Mouse (Mus musculus): ENCODE results near the gene 1700025G04Rik. TPM values are rescaled to one million over a fixed set of nuclear protein-coding genes. Genes with fewer than 3 reads are reported as not detected.

The 1700025G04Rik gene
- polyA plus RNA-seq, 1 experiment from 2014 or later = 30.0 TPM

DNA sequence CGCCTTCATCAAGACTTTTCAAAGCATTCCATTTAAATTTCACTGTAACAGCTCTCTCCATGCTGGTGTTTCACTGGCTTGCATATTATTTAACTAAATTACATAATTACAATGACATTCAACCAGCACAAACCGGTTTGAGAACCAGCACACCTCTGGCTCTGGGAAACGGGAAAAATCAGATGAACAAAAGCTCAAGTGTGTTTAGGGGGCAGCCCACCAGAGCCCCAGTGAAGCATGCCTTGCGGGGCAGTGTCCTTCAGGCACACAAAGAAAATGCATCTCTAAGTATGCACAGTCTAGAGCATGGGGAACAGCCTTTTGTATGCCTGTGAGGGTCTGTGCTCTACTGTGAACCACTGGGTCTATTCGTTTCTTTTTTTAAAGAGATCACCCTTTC, 112.3 kb downstream of the 1700025G04Rik start:
- no peak for DNase-seq (ENCODE audit: low spot score)
- Histone ChIP-seq H3K27ac (no peak overlapping the region), H3K4me3 (no peak overlapping the region), H3K9me3 (no peaks in the 10 kb centered on the region), H3K27me3 (ENCODE audit: insufficient read depth, poor library complexity, severe bottlenecking) (no peaks in the 10 kb centered on the region), H3K4me1 (peaks cover 41% of the 10 kb centered on the region), H3K36me3 (no peaks in the 10 kb centered on the region)
- WGBS = 81% methylated on average over 5 of the region's 5 CpGs

- no peak overlapping the region for H3K27ac ChIP-seq
- H3K4me3 ChIP-seq = no peak overlapping the region
- H3K27me3 ChIP-seq (ENCODE audit: insufficient read depth, poor library complexity, severe bottlenecking) = no peaks in the 10 kb centered on the region
- WGBS = 89% methylated on average over 3 of the region's 3 CpGs
- H3K9me3 ChIP-seq = no peaks in the 10 kb centered on the region
- DNase-seq (ENCODE audit: low spot score) = no peak
- no peaks in the 10 kb centered on the region for H3K36me3 ChIP-seq
- H3K4me1 ChIP-seq = peaks cover 41% of the 10 kb centered on the region
Measured at GRCm38 (mm10) chr1:151976850-151977249, 113.1 kb downstream of the 1700025G04Rik start.

DNA sequence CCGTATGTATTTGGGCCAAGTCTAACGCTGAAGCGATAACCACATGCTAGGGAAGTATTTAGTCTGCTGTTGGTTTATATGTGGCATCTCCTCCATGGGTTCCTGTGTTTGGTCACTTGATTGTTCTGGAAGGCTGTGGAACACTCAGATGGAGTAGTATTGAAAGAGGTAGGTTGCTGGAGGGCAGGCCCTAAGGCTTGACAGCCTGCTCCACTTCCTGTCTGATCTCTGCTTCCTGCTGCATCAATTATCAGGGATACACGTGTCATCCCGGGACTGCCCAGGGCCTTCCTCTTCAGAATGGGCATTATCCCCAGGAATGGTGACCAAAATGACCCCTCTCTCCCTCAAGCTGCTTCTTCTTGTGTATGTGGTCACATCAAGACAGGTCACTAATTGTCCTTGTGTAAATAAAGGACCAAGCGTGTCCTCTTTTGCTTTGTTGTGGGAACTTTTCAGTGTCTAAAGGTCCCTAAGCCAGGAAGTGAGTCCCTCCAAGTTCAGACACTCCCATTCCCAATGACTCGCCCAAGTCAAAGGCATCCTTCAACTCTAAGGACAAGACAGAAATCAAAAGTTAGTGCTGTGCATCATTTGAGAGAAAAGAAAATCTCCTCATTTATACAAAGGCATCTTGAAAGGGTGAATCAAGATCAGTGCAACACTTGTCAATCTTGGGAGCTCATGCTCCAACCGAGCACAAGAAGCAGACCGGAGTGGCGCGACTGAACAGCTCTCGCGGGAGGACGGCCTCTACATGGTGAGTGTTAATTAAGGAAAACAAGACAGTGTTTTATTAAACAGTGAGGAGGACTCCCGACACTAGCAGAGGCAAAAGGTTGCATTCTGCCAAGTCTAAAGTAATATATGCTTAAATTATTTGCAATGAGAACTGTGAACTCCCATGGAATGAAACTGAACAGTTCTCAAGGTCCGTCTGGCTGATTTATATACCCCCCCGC, 114.2 kb downstream of the 1700025G04Rik start:
- no peak overlapping the region for H3K4me3 ChIP-seq
- 83% methylated on average over 17 of the region's 17 CpGs for WGBS
- peaks cover 44% of the 10 kb centered on the region for H3K4me1 ChIP-seq
- no peaks in the 10 kb centered on the region for H3K27me3 ChIP-seq (ENCODE audit: insufficient read depth, poor library complexity, severe bottlenecking)
- no peak for DNase-seq (ENCODE audit: low spot score)
- no peaks in the 10 kb centered on the region for H3K9me3 ChIP-seq
- H3K27ac ChIP-seq = no peak overlapping the region
- H3K36me3 ChIP-seq = no peaks in the 10 kb centered on the region

GRCm38 (mm10) chr1:151974887-151975286, 115.0 kb downstream of the 1700025G04Rik start:
- DNase-seq (ENCODE audit: low spot score) = no peak
- H3K4me1 ChIP-seq = peaks cover 36% of the 10 kb centered on the region
- no peak overlapping the region for H3K4me3 ChIP-seq
- H3K9me3 ChIP-seq = no peaks in the 10 kb centered on the region
- H3K27me3 ChIP-seq (ENCODE audit: insufficient read depth, poor library complexity, severe bottlenecking) = no peaks in the 10 kb centered on the region
- 50% methylated on average over 8 of the region's 8 CpGs for WGBS
- H3K27ac ChIP-seq = no peak overlapping the region
- no peaks in the 10 kb centered on the region for H3K36me3 ChIP-seq

- Histone ChIP-seq H3K9me3 (no peaks in the 10 kb centered on the region), H3K4me3 (no peak overlapping the region), H3K27ac (no peak overlapping the region), H3K27me3 (ENCODE audit: insufficient read depth, poor library complexity, severe bottlenecking) (no peaks in the 10 kb centered on the region), H3K36me3 (no peaks in the 10 kb centered on the region), H3K4me1 (peaks cover 33% of the 10 kb centered on the region)
- WGBS = 88% methylated on average over 7 of the region's 7 CpGs
- no peak for DNase-seq (ENCODE audit: low spot score)
Measured at GRCm38 (mm10) chr1:151974424-151974823, 115.5 kb downstream of the 1700025G04Rik start.

DNA sequence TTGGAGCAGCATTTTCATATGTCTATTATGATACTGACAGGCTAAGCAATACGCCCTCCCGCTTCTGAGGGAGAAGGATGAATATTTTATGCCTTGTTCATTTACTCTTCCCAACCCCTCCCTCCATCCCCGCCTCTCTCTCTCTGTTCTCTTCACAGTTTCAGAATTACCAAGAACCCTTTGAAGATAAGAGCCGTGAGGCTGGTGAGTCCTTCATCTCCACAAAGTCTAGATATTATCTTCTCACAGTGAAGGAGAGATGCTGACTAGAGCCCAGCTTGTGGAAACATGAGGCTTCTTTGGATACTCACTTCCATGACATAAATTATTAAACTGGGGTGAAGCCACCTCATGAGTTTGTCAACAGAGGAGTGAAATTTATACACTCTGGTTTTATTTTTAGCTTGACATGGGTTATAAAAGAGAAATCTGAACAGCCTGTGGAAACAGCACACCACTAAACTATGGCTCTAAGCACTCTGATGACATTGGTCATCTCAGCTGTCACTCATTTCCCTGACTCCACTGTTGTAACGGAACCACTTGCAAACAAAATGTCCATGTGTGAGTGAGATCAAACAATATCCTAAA, 116.7 kb downstream of the 1700025G04Rik start:
- WGBS = 78% methylated on average over 5 of the region's 5 CpGs

DNA sequence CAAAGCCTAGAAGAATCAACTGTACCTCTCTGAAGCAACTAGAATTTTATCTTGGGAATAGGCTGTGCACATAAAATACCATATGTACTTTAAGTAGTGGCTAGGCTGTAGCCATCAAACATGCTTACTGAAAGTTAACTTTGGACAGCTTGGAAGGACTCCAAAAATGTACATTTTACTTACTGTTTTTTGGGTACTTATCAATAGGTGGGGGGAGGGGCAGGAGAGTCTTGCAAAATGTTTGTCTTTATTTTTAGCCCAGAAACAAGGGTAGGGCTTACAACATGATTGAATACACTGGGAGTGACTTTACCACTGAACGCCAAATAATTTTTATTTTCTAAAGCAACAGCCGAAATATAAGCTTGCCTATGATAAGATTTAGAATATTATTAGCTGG, 118.3 kb downstream of the 1700025G04Rik start:
- Histone ChIP-seq H3K4me1 (peaks cover 35% of the 10 kb centered on the region), H3K27me3 (ENCODE audit: insufficient read depth, poor library complexity, severe bottlenecking) (no peaks in the 10 kb centered on the region), H3K27ac (no peak overlapping the region), H3K36me3 (no peaks in the 10 kb centered on the region), H3K4me3 (no peak overlapping the region), H3K9me3 (no peaks in the 10 kb centered on the region)
- no peak for DNase-seq (ENCODE audit: low spot score)
- WGBS = 89% methylated on average over 2 of the region's 2 CpGs

More for the DNA sequence above, 116.7 kb downstream of the 1700025G04Rik start:
- no peak for DNase-seq (ENCODE audit: low spot score)
- H3K4me1 ChIP-seq = peaks cover 31% of the 10 kb centered on the region
- H3K36me3 ChIP-seq = no peaks in the 10 kb centered on the region
- H3K27ac ChIP-seq = no peak overlapping the region
- no peaks in the 10 kb centered on the region for H3K9me3 ChIP-seq
- no peaks in the 10 kb centered on the region for H3K27me3 ChIP-seq (ENCODE audit: insufficient read depth, poor library complexity, severe bottlenecking)
- H3K4me3 ChIP-seq = no peak overlapping the region

DNA sequence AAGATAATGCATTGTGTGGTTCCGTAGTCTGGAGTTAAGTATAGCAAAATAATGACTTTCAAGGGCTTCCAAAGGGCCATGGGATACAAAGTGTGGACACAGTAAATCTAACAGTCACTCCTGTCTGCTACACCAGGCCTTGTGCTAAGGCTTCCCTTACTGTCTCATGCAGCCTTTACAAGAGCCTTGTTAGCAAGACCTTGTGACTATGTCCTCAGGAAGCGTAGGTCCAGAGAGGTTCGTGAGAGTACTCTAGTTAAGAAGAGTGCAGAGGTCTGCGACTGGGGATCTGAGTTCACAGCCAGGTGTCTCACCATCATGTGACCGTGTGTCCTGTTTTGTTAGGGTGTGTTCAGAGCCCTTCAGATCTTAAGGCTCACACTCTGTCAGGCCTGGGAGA, 121.8 kb downstream of the 1700025G04Rik start:
- Histone ChIP-seq H3K4me3 (no peak overlapping the region), H3K4me1 (peaks cover 30% of the 10 kb centered on the region), H3K9me3 (no peaks in the 10 kb centered on the region), H3K27ac (no peak overlapping the region), H3K36me3 (0 out of 2 replicates have a peak, but pooled peaks cover 3% of the 10 kb centered on the region), H3K27me3 (ENCODE audit: insufficient read depth, poor library complexity, severe bottlenecking) (no peaks in the 10 kb centered on the region)
- WGBS = 78% methylated on average over 5 of the region's 5 CpGs
- DNase-seq (ENCODE audit: low spot score) = no peak

GRCm38 (mm10) chr1:151964811-151965210, 125.1 kb downstream of the 1700025G04Rik start:
- WGBS = 97% methylated on average over 2 of the region's 2 CpGs

GRCm38 (mm10) chr1:151963248-151963647, 126.7 kb downstream of the 1700025G04Rik start:
- Histone ChIP-seq H3K4me1 (peaks cover 49% of the 10 kb centered on the region), H3K27ac (no peak overlapping the region), H3K4me3 (no peak overlapping the region), H3K9me3 (no peaks in the 10 kb centered on the region), H3K27me3 (ENCODE audit: insufficient read depth, poor library complexity, severe bottlenecking) (no peaks in the 10 kb centered on the region), H3K36me3 (peaks cover 9% of the 10 kb centered on the region; the same call in 1 of the 2 replicates)
- WGBS = 60% methylated on average over 7 of the region's 7 CpGs
- DNase-seq (ENCODE audit: low spot score) = no peak

More at GRCm38 (mm10) chr1:151964811-151965210, 125.1 kb downstream of the 1700025G04Rik start:
- no peak for DNase-seq (ENCODE audit: low spot score)
- H3K36me3 ChIP-seq = peaks cover 9% of the 10 kb centered on the region; the same call in 1 of the 2 replicates
- no peaks in the 10 kb centered on the region for H3K27me3 ChIP-seq (ENCODE audit: insufficient read depth, poor library complexity, severe bottlenecking)
- H3K9me3 ChIP-seq = no peaks in the 10 kb centered on the region
- no peak overlapping the region for H3K4me3 ChIP-seq
- H3K27ac ChIP-seq = no peak overlapping the region
- peaks cover 46% of the 10 kb centered on the region for H3K4me1 ChIP-seq

- Histone ChIP-seq H3K27ac (no peak overlapping the region), H3K27me3 (ENCODE audit: insufficient read depth, poor library complexity, severe bottlenecking) (no peaks in the 10 kb centered on the region), H3K36me3 (peaks cover 9% of the 10 kb centered on the region; the same call in 1 of the 2 replicates), H3K9me3 (no peaks in the 10 kb centered on the region), H3K4me1 (peaks cover 47% of the 10 kb centered on the region), H3K4me3 (no peak overlapping the region)
- no peak for DNase-seq (ENCODE audit: low spot score)
- WGBS = 40% methylated on average over 6 of the region's 6 CpGs
Measured at GRCm38 (mm10) chr1:151962078-151962477, 127.8 kb downstream of the 1700025G04Rik start.

DNA sequence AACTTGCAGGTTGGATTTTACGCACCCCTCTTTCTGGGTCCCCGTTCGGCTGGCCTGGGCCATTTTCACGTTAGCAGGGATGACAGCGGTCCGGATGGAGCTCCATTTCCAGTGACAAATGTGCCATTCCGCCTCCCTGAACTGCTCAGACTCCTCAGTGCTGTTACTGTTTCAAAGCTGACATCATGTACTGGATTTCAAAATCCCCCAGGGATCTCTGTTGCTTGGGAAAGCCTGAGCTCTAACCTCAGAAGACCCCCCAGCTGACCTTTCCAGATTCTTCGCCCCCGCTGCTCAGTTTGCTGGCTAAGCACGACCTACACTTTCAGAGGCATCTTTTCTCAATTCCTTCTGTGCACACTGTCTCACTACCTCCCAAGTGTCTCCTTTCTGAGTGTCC, 128.7 kb downstream of the 1700025G04Rik start:
- peaks cover 45% of the 10 kb centered on the region for H3K4me1 ChIP-seq
- H3K36me3 ChIP-seq = peaks cover 9% of the 10 kb centered on the region; the same call in 1 of the 2 replicates
- no peak overlapping the region for H3K4me3 ChIP-seq
- H3K27ac ChIP-seq = no peak overlapping the region
- no peak for DNase-seq (ENCODE audit: low spot score)
- WGBS = 79% methylated on average over 10 of the region's 10 CpGs
- no peaks in the 10 kb centered on the region for H3K27me3 ChIP-seq (ENCODE audit: insufficient read depth, poor library complexity, severe bottlenecking)
- H3K9me3 ChIP-seq = no peaks in the 10 kb centered on the region

GRCm38 (mm10) chr1:151959010-151959409, 130.9 kb downstream of the 1700025G04Rik start:
- Histone ChIP-seq H3K27ac (no peak overlapping the region), H3K4me3 (no peak overlapping the region), H3K27me3 (ENCODE audit: insufficient read depth, poor library complexity, severe bottlenecking) (no peaks in the 10 kb centered on the region), H3K9me3 (no peaks in the 10 kb centered on the region), H3K4me1 (peaks cover 60% of the 10 kb centered on the region), H3K36me3 (peaks cover 6% of the 10 kb centered on the region; the same call in 1 of the 2 replicates)
- no peak for DNase-seq (ENCODE audit: low spot score)
- WGBS = 50% methylated on average over 3 of the region's 3 CpGs
